Mouse (Mus musculus) stomach, postnatal 0 days (tissue): ENCODE data around the gene Rnf34.

Experiments
- CTCF ChIP-seq: IDR thresholded peaks from 2 replicates; pipeline ENCODE4 v1.5.1; 2016; ENCODE audit warnings: antibody characterized with exemption, low read depth, mild to moderate bottlenecking, moderate library complexity
- EP300 ChIP-seq: optimal IDR thresholded peaks from 2 replicates; pipeline ENCODE3; 2016; ENCODE audit warnings: antibody characterized with exemption

DNA sequence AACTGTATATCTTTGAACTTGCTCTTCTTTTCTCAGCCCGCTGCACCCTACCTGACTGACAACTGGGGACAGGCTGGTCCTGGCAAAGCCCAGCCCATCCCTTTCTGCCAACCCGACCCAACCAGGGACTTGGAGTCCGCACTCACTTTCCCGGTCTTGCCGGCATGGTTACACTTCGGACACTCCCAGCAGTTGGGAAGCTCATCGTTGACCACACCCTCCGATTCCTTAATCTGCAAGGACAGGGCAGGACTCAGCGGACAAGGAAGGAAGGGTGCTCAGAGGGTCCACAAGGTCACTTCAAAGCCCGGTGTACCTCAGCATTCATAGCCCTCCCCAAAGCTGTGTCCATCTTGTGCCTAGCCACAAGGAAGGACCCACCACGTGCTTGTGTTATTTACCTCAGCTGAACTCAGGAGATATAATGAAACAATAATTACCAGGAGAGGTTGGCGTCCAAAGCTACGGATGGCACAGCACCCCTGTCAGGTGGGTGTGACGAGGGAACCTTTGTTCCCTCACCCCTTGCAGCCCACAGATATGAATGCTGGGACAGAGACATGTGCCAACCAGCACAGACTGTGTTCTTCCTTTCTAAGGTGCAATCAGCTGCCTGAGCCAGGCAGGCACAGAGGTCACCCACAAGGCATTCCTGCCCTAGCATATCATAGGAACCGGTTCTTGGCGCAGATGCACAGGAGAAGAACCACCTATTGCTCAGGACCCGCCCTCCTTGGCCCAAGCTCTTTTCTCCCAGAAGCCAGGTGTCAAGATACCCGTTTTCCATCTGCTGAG is 32.6 kb downstream of the Rnf34 start:
- TF ChIP-seq CTCF (no peak), EP300 (no peak)
